Mouse (Mus musculus): ENCODE measurements around the gene Srsf5. TPM values are rescaled to one million over a fixed set of nuclear protein-coding genes. Genes with fewer than 3 reads are reported as not detected.

The Srsf5 gene
- polyA plus RNA-seq (2014; fragmentation: Nextera tagmentation; extraction: Ambion mirVana): 245 and 274 TPM in 2 replicates

DNA sequence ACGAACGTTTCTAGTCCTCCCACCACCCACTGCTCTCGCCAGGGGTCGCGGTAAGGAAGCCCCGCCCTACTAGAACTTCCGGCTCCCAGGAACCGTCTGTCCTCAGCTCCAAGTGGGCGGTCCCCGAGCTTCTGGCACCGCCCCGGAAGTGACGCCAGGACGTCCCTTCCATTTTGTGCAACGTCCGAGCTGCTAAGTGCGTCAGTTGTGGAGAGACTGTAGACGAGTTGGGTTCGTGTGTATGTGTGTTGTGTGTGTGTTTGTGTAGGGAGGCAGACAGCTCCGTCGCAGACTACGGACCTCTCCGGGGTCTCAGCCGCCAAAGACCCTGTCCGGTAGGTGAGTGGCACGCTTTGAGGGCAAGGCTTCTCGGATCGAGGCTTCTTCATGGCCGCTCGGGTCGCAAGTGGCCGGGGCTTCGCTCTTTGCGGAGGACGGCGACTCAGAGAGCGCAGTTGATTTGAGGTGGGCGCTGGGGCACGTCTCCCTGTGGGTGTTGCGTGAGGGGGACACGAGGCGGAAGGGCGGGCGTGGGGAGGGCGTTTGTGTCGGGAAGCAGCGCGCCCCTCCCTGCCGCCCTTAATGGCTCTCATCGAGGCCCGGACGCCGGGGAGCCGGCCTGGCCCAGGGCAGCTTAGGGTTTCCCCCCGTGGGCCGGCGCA, at the start of gene Srsf5:
Gene Srsf5 (plus strand): TSS at position 171 of the 662 bp plus-strand sequence.
- WGBS: under 1% methylated on average over 52 of the region's 57 CpGs
- peak within 1 kb of the TSS; percentile 98 for H3K4me3 ChIP-seq (ENCODE audit: low read depth, low read length)
- DNase-seq (ENCODE audit: low spot score) (peak; percentile 99), ATAC-seq (peak; percentile 93)
- H3K9ac ChIP-seq (ENCODE audit: low read length): peak within 1 kb of the TSS; percentile 88
- no peaks in the 10 kb centered on the region for H3K9me3 ChIP-seq (replicated peaks; ENCODE audit: control insufficient read depth, low read length)
- H3K27ac ChIP-seq (ENCODE audit: low read depth, low read length): peak within 1 kb of the TSS; percentile 92
- peaks cover 4% of the 10 kb centered on the region; the same call in 1 of the 2 replicates for H3K4me1 ChIP-seq (ENCODE audit: control insufficient read depth, insufficient read depth, low read length)
- no peaks in the 10 kb centered on the region for H3K27me3 ChIP-seq (replicated peaks; ENCODE audit: control insufficient read depth, insufficient read depth, low read length)
- peak within 1 kb of the TSS; percentile 72 for H3K4me2 ChIP-seq (ENCODE audit: low read length)
- peaks cover 30% of the 10 kb centered on the region for H3K36me3 ChIP-seq (ENCODE audit: control insufficient read depth, insufficient read depth, low read length)

DNA sequence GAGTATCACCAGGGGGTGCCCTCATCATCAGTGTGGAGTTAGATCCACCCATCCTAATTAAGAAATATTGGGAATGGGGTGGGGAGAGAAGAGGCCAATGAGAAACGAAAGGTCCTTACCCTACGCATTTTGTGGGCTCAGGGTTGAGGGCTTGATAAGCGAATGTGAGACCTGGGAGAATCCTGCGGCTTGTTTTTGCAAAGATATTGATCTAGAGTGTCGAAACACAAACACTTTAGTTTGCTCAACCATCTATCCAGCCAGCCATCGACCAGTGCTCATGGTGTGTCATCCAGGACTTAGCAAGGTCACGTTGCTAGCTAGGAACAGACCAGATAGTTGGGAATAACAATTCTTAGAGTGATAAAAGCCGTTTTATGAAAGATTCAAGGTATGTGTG, 35.7 kb upstream of the Srsf5 start:
- no peak overlapping the region for H3K9ac ChIP-seq (ENCODE audit: low read length)
- ATAC-seq: no peak
- 91% methylated on average over 8 of the region's 8 CpGs for WGBS

GRCm38 (mm10) chr12:80917764-80918163, 27.5 kb upstream of the Srsf5 start:
- no peak overlapping the region for H3K9ac ChIP-seq (ENCODE audit: low read length)
- no peaks in the 10 kb centered on the region for H3K9me3 ChIP-seq (replicated peaks; ENCODE audit: control insufficient read depth, low read length)
- H3K4me3 ChIP-seq (ENCODE audit: low read depth, low read length): no peak overlapping the region
- H3K4me1 ChIP-seq (ENCODE audit: control insufficient read depth, insufficient read depth, low read length): no peaks in the 10 kb centered on the region
- no peak for ATAC-seq
- DNase-seq (ENCODE audit: low spot score): no peak
- H3K4me2 ChIP-seq (ENCODE audit: low read length): no peak overlapping the region
- WGBS: 56% methylated on average over 7 of the region's 7 CpGs
- no peak overlapping the region for H3K27ac ChIP-seq (ENCODE audit: low read depth, low read length)
- H3K36me3 ChIP-seq (ENCODE audit: control insufficient read depth, insufficient read depth, low read length): no peaks in the 10 kb centered on the region
- no peaks in the 10 kb centered on the region for H3K27me3 ChIP-seq (replicated peaks; ENCODE audit: control insufficient read depth, insufficient read depth, low read length)

More for the DNA sequence above, 35.7 kb upstream of the Srsf5 start:
- Histone ChIP-seq H3K4me3 (ENCODE audit: low read depth, low read length) (no peak overlapping the region), H3K27me3 (replicated peaks; ENCODE audit: control insufficient read depth, insufficient read depth, low read length) (no peaks in the 10 kb centered on the region), H3K4me2 (ENCODE audit: low read length) (no peak overlapping the region), H3K27ac (ENCODE audit: low read depth, low read length) (no peak overlapping the region), H3K9me3 (replicated peaks; ENCODE audit: control insufficient read depth, low read length) (no peaks in the 10 kb centered on the region), H3K36me3 (ENCODE audit: control insufficient read depth, insufficient read depth, low read length) (no peaks in the 10 kb centered on the region), H3K4me1 (ENCODE audit: control insufficient read depth, insufficient read depth, low read length) (no peaks in the 10 kb centered on the region)
- no peak for DNase-seq (ENCODE audit: low spot score)

- H3K9ac ChIP-seq (ENCODE audit: low read length): no peak overlapping the region
- no peak for ATAC-seq
- no peak for DNase-seq (ENCODE audit: low spot score)
- H3K9me3 ChIP-seq (replicated peaks; ENCODE audit: control insufficient read depth, low read length): no peaks in the 10 kb centered on the region
- no peak overlapping the region for H3K4me2 ChIP-seq (ENCODE audit: low read length)
- WGBS: 96% methylated on average over 5 of the region's 5 CpGs
- H3K36me3 ChIP-seq (ENCODE audit: control insufficient read depth, insufficient read depth, low read length): no peaks in the 10 kb centered on the region
- H3K4me1 ChIP-seq (ENCODE audit: control insufficient read depth, insufficient read depth, low read length): no peaks in the 10 kb centered on the region
- no peaks in the 10 kb centered on the region for H3K27me3 ChIP-seq (replicated peaks; ENCODE audit: control insufficient read depth, insufficient read depth, low read length)
- no peak overlapping the region for H3K4me3 ChIP-seq (ENCODE audit: low read depth, low read length)
- no peak overlapping the region for H3K27ac ChIP-seq (ENCODE audit: low read depth, low read length)
Measured at GRCm38 (mm10) chr12:80921301-80921700, 24.0 kb upstream of the Srsf5 start.

DNA sequence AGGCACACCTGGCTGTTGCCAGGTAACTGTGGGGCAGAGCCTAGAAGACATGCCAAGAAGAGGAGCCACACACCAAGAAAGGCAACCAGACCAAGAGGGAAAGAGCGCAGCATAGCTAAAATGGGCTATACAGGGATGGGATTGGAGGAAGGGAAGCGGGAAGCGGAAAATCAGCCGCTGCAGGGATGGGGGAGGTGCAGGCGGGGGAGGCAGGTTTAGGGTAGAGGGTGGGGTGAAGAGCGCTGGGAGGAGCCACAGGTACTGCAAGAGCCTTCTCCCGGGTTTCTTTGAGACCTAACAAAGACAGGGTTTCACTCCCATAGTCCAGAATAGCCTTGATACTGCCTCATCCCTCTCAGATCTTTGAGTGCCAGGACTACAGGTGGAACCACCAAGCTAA, 22.4 kb upstream of the Srsf5 start:
- DNase-seq (ENCODE audit: low spot score) (no peak), ATAC-seq (no peak)
- no peaks in the 10 kb centered on the region for H3K36me3 ChIP-seq (ENCODE audit: control insufficient read depth, insufficient read depth, low read length)
- no peak overlapping the region; the same call in 1 of the 2 replicates for H3K4me2 ChIP-seq (ENCODE audit: low read length)
- H3K4me1 ChIP-seq (ENCODE audit: control insufficient read depth, insufficient read depth, low read length): no peaks in the 10 kb centered on the region
- H3K27me3 ChIP-seq (replicated peaks; ENCODE audit: control insufficient read depth, insufficient read depth, low read length): no peaks in the 10 kb centered on the region
- H3K9ac ChIP-seq (ENCODE audit: low read length): no peak overlapping the region
- H3K27ac ChIP-seq (ENCODE audit: low read depth, low read length): no peak overlapping the region
- H3K9me3 ChIP-seq (replicated peaks; ENCODE audit: control insufficient read depth, low read length): no peaks in the 10 kb centered on the region
- 14% methylated on average over 7 of the region's 7 CpGs for WGBS
- H3K4me3 ChIP-seq (ENCODE audit: low read depth, low read length): no peak overlapping the region

DNA sequence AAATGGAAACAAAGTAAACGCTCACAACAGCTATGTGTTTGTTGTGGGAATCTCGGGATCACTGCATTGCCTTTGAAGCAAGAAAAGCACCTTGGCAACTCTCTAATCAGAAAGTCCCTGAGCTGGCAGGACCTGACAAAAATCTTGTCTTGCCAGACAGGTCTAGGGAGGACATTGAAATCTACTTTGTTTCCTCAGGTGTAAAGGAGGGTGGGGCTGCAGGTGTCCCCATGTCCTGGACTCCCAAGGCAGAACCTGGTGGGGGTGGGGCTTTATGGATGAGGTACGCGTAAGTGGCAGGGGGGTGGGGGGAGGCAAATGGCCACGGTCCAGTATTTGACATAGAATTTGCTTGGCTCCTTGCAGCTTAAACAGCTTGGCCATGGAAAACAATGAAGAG, 21.7 kb upstream of the Srsf5 start:
- 73% methylated on average over 5 of the region's 5 CpGs for WGBS
- H3K9me3 ChIP-seq (replicated peaks; ENCODE audit: control insufficient read depth, low read length): no peaks in the 10 kb centered on the region
- H3K27ac ChIP-seq (ENCODE audit: low read depth, low read length): no peak overlapping the region
- H3K9ac ChIP-seq (ENCODE audit: low read length): no peak overlapping the region
- H3K36me3 ChIP-seq (ENCODE audit: control insufficient read depth, insufficient read depth, low read length): no peaks in the 10 kb centered on the region
- no peaks in the 10 kb centered on the region for H3K4me1 ChIP-seq (ENCODE audit: control insufficient read depth, insufficient read depth, low read length)
- no peaks in the 10 kb centered on the region for H3K27me3 ChIP-seq (replicated peaks; ENCODE audit: control insufficient read depth, insufficient read depth, low read length)
- ATAC-seq (no peak), DNase-seq (ENCODE audit: low spot score) (no peak)
- H3K4me3 ChIP-seq (ENCODE audit: low read depth, low read length): no peak overlapping the region
- H3K4me2 ChIP-seq (ENCODE audit: low read length): no peak overlapping the region

- H3K9ac ChIP-seq (ENCODE audit: low read length): no peak overlapping the region
- DNase-seq (ENCODE audit: low spot score) (peak; percentile 33), ATAC-seq (no peak)
- H3K4me3 ChIP-seq (ENCODE audit: low read depth, low read length): no peak overlapping the region
- no peaks in the 10 kb centered on the region for H3K27me3 ChIP-seq (replicated peaks; ENCODE audit: control insufficient read depth, insufficient read depth, low read length)
- no peaks in the 10 kb centered on the region for H3K9me3 ChIP-seq (replicated peaks; ENCODE audit: control insufficient read depth, low read length)
- no peaks in the 10 kb centered on the region for H3K36me3 ChIP-seq (ENCODE audit: control insufficient read depth, insufficient read depth, low read length)
- H3K27ac ChIP-seq (ENCODE audit: low read depth, low read length): no peak overlapping the region
- no peak overlapping the region for H3K4me2 ChIP-seq (ENCODE audit: low read length)
- 65% methylated on average over 3 of the region's 3 CpGs for WGBS
- H3K4me1 ChIP-seq (ENCODE audit: control insufficient read depth, insufficient read depth, low read length): no peaks in the 10 kb centered on the region
Measured at GRCm38 (mm10) chr12:80924205-80924604, 21.1 kb upstream of the Srsf5 start.

DNA sequence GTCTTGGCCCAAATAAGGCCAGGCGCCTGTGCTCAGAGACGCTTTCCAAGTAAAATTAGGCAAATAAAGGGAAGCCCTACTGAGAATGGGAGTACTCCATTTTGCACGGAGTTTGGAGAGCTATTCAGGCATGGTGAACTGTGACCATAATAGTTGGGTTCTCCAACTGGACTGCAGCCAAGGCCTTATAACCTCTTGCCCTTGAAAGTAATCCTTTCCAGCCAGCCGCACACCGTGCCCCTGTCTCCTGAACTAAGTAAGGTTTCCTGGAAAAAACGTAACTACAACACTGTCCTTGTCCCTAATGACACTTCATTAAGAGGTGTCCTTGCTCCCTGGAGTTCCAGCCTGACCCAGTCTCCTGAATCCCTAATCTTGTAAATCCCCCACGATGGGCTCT, 19.4 kb upstream of the Srsf5 start:
- DNase-seq (ENCODE audit: low spot score) (no peak), ATAC-seq (no peak)
- WGBS: 37% methylated on average over 7 of the region's 7 CpGs
- Histone ChIP-seq H3K4me1 (ENCODE audit: control insufficient read depth, insufficient read depth, low read length) (no peaks in the 10 kb centered on the region), H3K27ac (ENCODE audit: low read depth, low read length) (no peak overlapping the region), H3K27me3 (replicated peaks; ENCODE audit: control insufficient read depth, insufficient read depth, low read length) (no peaks in the 10 kb centered on the region), H3K36me3 (ENCODE audit: control insufficient read depth, insufficient read depth, low read length) (no peaks in the 10 kb centered on the region), H3K9me3 (replicated peaks; ENCODE audit: control insufficient read depth, low read length) (no peaks in the 10 kb centered on the region), H3K4me2 (ENCODE audit: low read length) (no peak overlapping the region), H3K4me3 (ENCODE audit: low read depth, low read length) (no peak overlapping the region), H3K9ac (ENCODE audit: low read length) (no peak overlapping the region)

GRCm38 (mm10) chr12:80926550-80926949, 18.8 kb upstream of the Srsf5 start:
- DNase-seq (ENCODE audit: low spot score) (no peak), ATAC-seq (no peak)
- Histone ChIP-seq H3K4me2 (ENCODE audit: low read length) (no peak overlapping the region), H3K27ac (ENCODE audit: low read depth, low read length) (no peak overlapping the region), H3K9me3 (replicated peaks; ENCODE audit: control insufficient read depth, low read length) (no peaks in the 10 kb centered on the region), H3K4me3 (ENCODE audit: low read depth, low read length) (no peak overlapping the region), H3K4me1 (ENCODE audit: control insufficient read depth, insufficient read depth, low read length) (no peaks in the 10 kb centered on the region), H3K9ac (ENCODE audit: low read length) (no peak overlapping the region), H3K27me3 (replicated peaks; ENCODE audit: control insufficient read depth, insufficient read depth, low read length) (no peaks in the 10 kb centered on the region), H3K36me3 (ENCODE audit: control insufficient read depth, insufficient read depth, low read length) (no peaks in the 10 kb centered on the region)
- 88% methylated on average over 4 of the region's 4 CpGs for WGBS
